Mouse (Mus musculus) cortical plate, adult 2 months (tissue): ENCODE measurements around the gene Rin2.
A peak's percentile ranks its signal among the peaks of the same experiment; 100 is the strongest.

Experiments
- CTCF ChIP-seq: fragments of 200-500 bp; IDR thresholded peaks from 2 replicates; pipeline ENCODE4 v1.5.1; 2011; ENCODE audit warnings: mild to moderate bottlenecking, control low read depth, low read length; ENCODE audit not compliant: insufficient read depth; ENCODE audit errors: extremely low read depth
- POLR2A ChIP-seq: fragments of 200-500 bp; IDR thresholded peaks from 2 replicates; pipeline ENCODE4 v1.6.1; 2011; ENCODE audit warnings: mild to moderate bottlenecking, low read length, control low read depth; ENCODE audit not compliant: insufficient read depth; ENCODE audit errors: extremely low read depth

DNA sequence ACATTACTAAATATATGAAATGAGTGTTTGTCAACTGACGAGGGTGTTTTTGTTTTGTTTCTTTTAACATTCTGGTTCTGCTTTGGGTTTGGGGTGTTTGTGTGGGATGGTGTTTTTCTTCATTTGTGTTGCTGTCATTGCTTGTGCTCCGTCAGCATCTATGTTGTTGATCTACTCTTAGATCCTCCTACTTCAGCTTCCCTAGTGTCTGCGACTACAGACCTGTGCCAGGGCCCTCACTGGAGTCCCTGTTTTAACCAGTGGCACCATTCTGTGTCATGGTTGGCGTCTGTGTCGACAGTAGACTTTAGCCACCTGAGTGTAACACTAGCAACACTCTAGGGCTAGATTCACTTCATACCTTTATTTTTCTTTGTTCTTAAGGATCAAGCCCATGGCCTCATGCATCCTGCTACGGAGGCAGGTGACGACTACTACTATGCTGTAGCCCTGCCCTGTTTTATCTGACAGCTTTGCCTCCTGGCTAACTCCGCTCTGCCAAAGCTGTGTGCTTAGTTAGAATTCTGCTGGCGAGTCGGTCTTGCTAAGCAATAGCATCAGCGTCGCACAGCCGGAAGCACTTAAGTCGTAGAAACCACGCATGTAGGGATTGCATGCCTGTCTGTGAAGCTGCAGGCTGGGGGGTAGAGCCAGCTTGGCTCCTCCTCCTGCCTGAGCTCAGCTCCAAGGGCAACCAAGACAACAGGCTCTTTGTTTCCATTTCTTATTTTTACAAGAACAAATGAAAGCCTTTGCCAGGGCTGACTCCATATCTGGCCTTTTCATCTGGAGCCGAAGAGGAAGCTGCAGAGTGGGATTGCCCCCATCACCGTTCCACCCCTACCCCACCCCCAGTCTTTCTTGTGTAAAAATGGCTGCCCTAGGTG, 157.2 kb downstream of the Rin2 start:
- TF ChIP-seq CTCF (no peak), POLR2A (peak; percentile 41; the same call in 1 of the 2 replicates)
